Mouse (Mus musculus): ENCODE measurements at regions not wholly inside any gene's neighbourhood (a gene's known extent, or its start where the extent isn't known, plus 50 kb on each side); places are given as distances from the start of the nearest gene placed in this dataset.

GRCm38 (mm10) chr15:60692718-60693597 is 160.6 kb downstream of the Fam84b start:
- H3K4me3 ChIP-seq (ENCODE audit: insufficient read depth, low read depth, low read length), result no peak overlapping the region
- no peaks in the 10 kb centered on the region for H3K27me3 ChIP-seq (replicated peaks; ENCODE audit: control insufficient read depth, insufficient read depth, low read length)
- no peaks in the 10 kb centered on the region for H3K4me1 ChIP-seq (ENCODE audit: control insufficient read depth, insufficient read depth, low read length)
- TF ChIP-seq CTCF (conservative IDR thresholded peaks at IDR 0.05; ENCODE audit: insufficient read depth, insufficient read length, low read depth, low read length) (no peak), POLR2A (IDR thresholded peaks at IDR 0.05; ENCODE audit: low read depth, low read length) (no peak)
- no peaks in the 10 kb centered on the region for H3K36me3 ChIP-seq (ENCODE audit: control insufficient read depth, insufficient read depth, low read length)
- peak overlapping the region; percentile 28 for H3K27ac ChIP-seq (ENCODE audit: insufficient read depth, low read depth, low read length)
- peak; percentile 20 for DNase-seq
- 75% methylated on average over 6 of the region's 6 CpGs for WGBS

- H3K36me3 ChIP-seq (ENCODE audit: control insufficient read depth, insufficient read depth, low read length), result no peaks in the 10 kb centered on the region
- H3K4me1 ChIP-seq (ENCODE audit: control insufficient read depth, insufficient read depth, low read length), result no peaks in the 10 kb centered on the region
- WGBS, result 41% methylated on average over 3 of the region's 3 CpGs
- H3K4me3 ChIP-seq (ENCODE audit: insufficient read depth, low read depth, low read length), result no peak overlapping the region
- peak; percentile 12 for DNase-seq
- TF ChIP-seq POLR2A (IDR thresholded peaks at IDR 0.05; ENCODE audit: low read depth, low read length), result no peak
- TF ChIP-seq CTCF (conservative IDR thresholded peaks at IDR 0.05; ENCODE audit: insufficient read depth, insufficient read length, low read depth, low read length), result no peak
- H3K27ac ChIP-seq (ENCODE audit: insufficient read depth, low read depth, low read length), result no peak overlapping the region
- H3K27me3 ChIP-seq (replicated peaks; ENCODE audit: control insufficient read depth, insufficient read depth, low read length), result no peaks in the 10 kb centered on the region
These were observed 161.4 kb downstream of the Fam84b start for GRCm38 (mm10) chr15:60692149-60692548.

- Histone ChIP-seq H3K27ac (ENCODE audit: insufficient read depth, low read depth, low read length) (no peak overlapping the region), H3K4me3 (ENCODE audit: insufficient read depth, low read depth, low read length) (no peak overlapping the region), H3K36me3 (ENCODE audit: control insufficient read depth, insufficient read depth, low read length) (no peaks in the 10 kb centered on the region), H3K27me3 (replicated peaks; ENCODE audit: control insufficient read depth, insufficient read depth, low read length) (no peaks in the 10 kb centered on the region), H3K4me1 (ENCODE audit: control insufficient read depth, insufficient read depth, low read length) (no peaks in the 10 kb centered on the region)
- no peak for DNase-seq
- 46% methylated on average over 3 of the region's 3 CpGs for WGBS
- TF ChIP-seq POLR2A (IDR thresholded peaks at IDR 0.05; ENCODE audit: low read depth, low read length) (no peak), CTCF (conservative IDR thresholded peaks at IDR 0.05; ENCODE audit: insufficient read depth, insufficient read length, low read depth, low read length) (no peak)
These were observed 176.2 kb downstream of the Fam84b start for GRCm38 (mm10) chr15:60677397-60677796.

- WGBS, result 76% methylated on average over 7 of the region's 7 CpGs
- Histone ChIP-seq H3K4me3 (ENCODE audit: insufficient read depth, low read depth, low read length) (no peak overlapping the region), H3K36me3 (ENCODE audit: control insufficient read depth, insufficient read depth, low read length) (no peaks in the 10 kb centered on the region), H3K4me1 (ENCODE audit: control insufficient read depth, insufficient read depth, low read length) (no peaks in the 10 kb centered on the region), H3K27ac (ENCODE audit: insufficient read depth, low read depth, low read length) (no peak overlapping the region), H3K27me3 (replicated peaks; ENCODE audit: control insufficient read depth, insufficient read depth, low read length) (no peaks in the 10 kb centered on the region)
- TF ChIP-seq POLR2A (IDR thresholded peaks at IDR 0.05; ENCODE audit: low read depth, low read length), result no peak
- no peak for TF ChIP-seq CTCF (conservative IDR thresholded peaks at IDR 0.05; ENCODE audit: insufficient read depth, insufficient read length, low read depth, low read length)
- no peak for DNase-seq
These were observed 196.0 kb downstream of the Fam84b start for GRCm38 (mm10) chr15:60657572-60657971.

DNA sequence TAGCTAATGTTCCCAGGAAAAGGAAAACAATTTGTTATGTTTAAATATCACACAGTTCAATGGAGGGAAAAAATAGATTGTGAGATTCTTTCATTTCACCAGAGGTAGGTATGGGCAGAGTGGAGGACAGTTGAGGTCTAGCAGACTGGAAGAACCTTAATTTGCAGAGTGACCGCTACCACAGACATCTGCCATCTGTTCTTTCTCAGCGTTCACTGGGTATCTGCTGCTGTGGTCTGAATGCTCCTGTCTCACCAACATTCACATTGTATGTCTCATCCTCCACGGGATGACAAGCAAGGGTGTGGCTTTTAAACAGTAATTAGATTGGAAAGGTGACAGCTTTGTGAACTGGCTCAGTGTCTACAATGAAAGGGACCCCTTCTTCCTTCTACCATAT is 198.5 kb downstream of the Fam84b start:
- DNase-seq, result no peak
- no peak overlapping the region for H3K27ac ChIP-seq (ENCODE audit: insufficient read depth, low read depth, low read length)
- H3K4me3 ChIP-seq (ENCODE audit: insufficient read depth, low read depth, low read length), result no peak overlapping the region
- H3K4me1 ChIP-seq (ENCODE audit: control insufficient read depth, insufficient read depth, low read length), result no peaks in the 10 kb centered on the region
- no peaks in the 10 kb centered on the region for H3K27me3 ChIP-seq (replicated peaks; ENCODE audit: control insufficient read depth, insufficient read depth, low read length)
- 43% methylated on average over 3 of the region's 3 CpGs for WGBS
- no peaks in the 10 kb centered on the region for H3K36me3 ChIP-seq (ENCODE audit: control insufficient read depth, insufficient read depth, low read length)
- no peak for TF ChIP-seq POLR2A (IDR thresholded peaks at IDR 0.05; ENCODE audit: low read depth, low read length)
- no peak for TF ChIP-seq CTCF (conservative IDR thresholded peaks at IDR 0.05; ENCODE audit: insufficient read depth, insufficient read length, low read depth, low read length)

- no peaks in the 10 kb centered on the region for H3K4me1 ChIP-seq (ENCODE audit: control insufficient read depth, insufficient read depth, low read length)
- H3K27ac ChIP-seq (ENCODE audit: insufficient read depth, low read depth, low read length), result no peak overlapping the region
- DNase-seq, result no peak
- TF ChIP-seq CTCF (conservative IDR thresholded peaks at IDR 0.05; ENCODE audit: insufficient read depth, insufficient read length, low read depth, low read length) (no peak), POLR2A (IDR thresholded peaks at IDR 0.05; ENCODE audit: low read depth, low read length) (no peak)
- 93% methylated on average over 2 of the region's 2 CpGs for WGBS
- no peaks in the 10 kb centered on the region for H3K27me3 ChIP-seq (replicated peaks; ENCODE audit: control insufficient read depth, insufficient read depth, low read length)
- no peaks in the 10 kb centered on the region for H3K36me3 ChIP-seq (ENCODE audit: control insufficient read depth, insufficient read depth, low read length)
- H3K4me3 ChIP-seq (ENCODE audit: insufficient read depth, low read depth, low read length), result no peak overlapping the region
These were observed 204.3 kb downstream of the Fam84b start for GRCm38 (mm10) chr15:60649252-60649651.

- no peak for TF ChIP-seq CTCF (conservative IDR thresholded peaks at IDR 0.05; ENCODE audit: insufficient read depth, insufficient read length, low read depth, low read length)
- no peak for TF ChIP-seq POLR2A (IDR thresholded peaks at IDR 0.05; ENCODE audit: low read depth, low read length)
- no peaks in the 10 kb centered on the region for H3K27me3 ChIP-seq (replicated peaks; ENCODE audit: control insufficient read depth, insufficient read depth, low read length)
- H3K4me1 ChIP-seq (ENCODE audit: control insufficient read depth, insufficient read depth, low read length), result no peaks in the 10 kb centered on the region
- H3K4me3 ChIP-seq (ENCODE audit: insufficient read depth, low read depth, low read length), result no peak overlapping the region
- WGBS, result 36% methylated on average over 1 of the region's 1 CpGs
- H3K36me3 ChIP-seq (ENCODE audit: control insufficient read depth, insufficient read depth, low read length), result no peaks in the 10 kb centered on the region
- DNase-seq, result peak; percentile 3
- no peak overlapping the region for H3K27ac ChIP-seq (ENCODE audit: insufficient read depth, low read depth, low read length)
These were observed 211.8 kb downstream of the Fam84b start for GRCm38 (mm10) chr15:60641770-60642169.
